Mouse (Mus musculus) kidney, adult 2 months (tissue): ENCODE data around the gene Katna1.

Experiments used
- CTCF ChIP-seq: fragments of 200-500 bp; conservative IDR thresholded peaks from 2 replicates; pipeline ENCODE4 v1.5.1; 2011; ENCODE audit warnings: low read depth, mild to moderate bottlenecking, control low read depth, low read length, moderate library complexity, mixed read lengths; ENCODE audit not compliant: insufficient read depth, insufficient read length
- POLR2A ChIP-seq: fragments of 200-500 bp; IDR thresholded peaks from one replicate; pipeline ENCODE4 v1.6.1; 2011; ENCODE audit warnings: low read depth, low read length, control low read depth

GRCm38 (mm10) chr10:7757544-7757943 is 31.7 kb downstream of the Katna1 start:
- TF ChIP-seq CTCF: no peak
- no peak for TF ChIP-seq POLR2A
